Mouse (Mus musculus) spleen, adult 2 months (tissue): ENCODE data around the gene Celsr1. TPM values are rescaled to one million over a fixed set of nuclear protein-coding genes. Genes with fewer than 3 reads are reported as not detected.

Experiments used
- DNase-seq, 2 experiments: peaks; one replicate each; pipeline versions ENCODE4 v3.0.0 to v3.0.0-alpha.2; 2012 to 2021; ENCODE audit warnings: low spot score in 2 of 2, low read depth in 1 of 2
- H3K27ac ChIP-seq: fragments of 200-500 bp; 2 replicates; pipeline ENCODE4 v1.5.1; 2012; ENCODE audit warnings: low read length, inconsistent platforms; ENCODE audit not compliant: insufficient read depth
- H3K27me3 ChIP-seq: fragments of 200-500 bp; 2 replicates; pipeline ENCODE4 v1.6.1; 2012; ENCODE audit warnings: mild to moderate bottlenecking, moderate library complexity, low read length, inconsistent platforms; ENCODE audit not compliant: control insufficient read depth, insufficient read depth
- H3K36me3 ChIP-seq: fragments of 200-500 bp; 2 replicates; pipeline ENCODE4 v1.6.1; 2012; ENCODE audit warnings: mild to moderate bottlenecking, low read length, inconsistent platforms; ENCODE audit not compliant: control insufficient read depth, insufficient read depth
- H3K4me1 ChIP-seq: fragments of 200-500 bp; 2 replicates; pipeline ENCODE4 v1.6.1; 2011; ENCODE audit warnings: inconsistent platforms; ENCODE audit not compliant: control insufficient read depth, insufficient read depth, insufficient read length
- H3K4me3 ChIP-seq: fragments of 200-500 bp; 2 replicates; pipeline ENCODE4 v1.5.1; 2011; ENCODE audit warnings: mild to moderate bottlenecking, inconsistent platforms; ENCODE audit not compliant: insufficient read depth, insufficient read length; ENCODE audit errors: extremely low read depth
- CTCF ChIP-seq: fragments of 200-500 bp; IDR thresholded peaks from 2 replicates; pipeline ENCODE4 v1.5.1; 2011; ENCODE audit warnings: mild to moderate bottlenecking, inconsistent platforms; ENCODE audit not compliant: insufficient read depth, insufficient read length, insufficient replicate concordance; ENCODE audit errors: extremely low read depth
- POLR2A ChIP-seq: fragments of 200-500 bp; IDR thresholded peaks from 2 replicates; pipeline ENCODE4 v1.6.1; 2011; ENCODE audit warnings: low read depth, low read length, inconsistent platforms
- WGBS: fragments of 180-500 bp; shearing (Covaris S2); methylation state at CpG from one replicate; pipeline ENCODE4 v1.1.7; 2018; 5-methylcytosine and 5-hydroxymethylcytosine counted together
- polyA plus RNA-seq: library from polyadenylated mRNA; depleted of rRNA; stranded (reverse); fragments of >200 nt; gene quantifications from 2 replicates; pipeline ENCODE4 v1.2.3, GENCODE M21; 2012

Gene Celsr1
- polyA plus RNA-seq, 1 experiment, result 7.4 TPM

DNA sequence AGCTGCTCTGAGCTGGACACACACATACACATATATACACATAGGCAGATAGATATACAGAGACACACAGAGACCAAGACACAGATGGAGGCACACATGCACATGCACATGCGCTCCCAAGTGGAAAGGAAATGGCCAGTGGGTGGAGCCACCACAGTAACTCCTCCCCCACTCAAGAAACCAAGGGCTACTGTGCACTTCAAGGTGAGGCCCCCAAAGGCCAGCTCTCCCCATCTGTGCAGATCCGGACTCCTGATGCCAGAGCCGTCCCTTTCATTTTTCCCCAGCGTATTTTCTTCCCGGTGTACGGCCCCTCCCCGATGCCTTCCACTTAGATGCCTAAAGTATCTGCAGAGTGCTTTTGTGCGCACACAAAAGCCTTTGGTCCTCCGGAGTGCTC, 86.0 kb downstream of the Celsr1 start:
- no peak for TF ChIP-seq POLR2A
- no peak for TF ChIP-seq CTCF
- no peak overlapping the region for H3K27ac ChIP-seq
- no peaks in the 10 kb centered on the region for H3K36me3 ChIP-seq
- DNase-seq, result no peak
- 84% methylated on average over 9 of the region's 9 CpGs for WGBS
- H3K4me3 ChIP-seq, result no peak overlapping the region
- no peaks in the 10 kb centered on the region; the same call in 1 of the 2 replicates for H3K4me1 ChIP-seq
- no peaks in the 10 kb centered on the region for H3K27me3 ChIP-seq

GRCm38 (mm10) chr15:85935627-85936049, 97.9 kb downstream of the Celsr1 start:
- H3K27ac ChIP-seq, result no peak overlapping the region
- H3K4me3 ChIP-seq, result no peak overlapping the region
- H3K27me3 ChIP-seq, result no peaks in the 10 kb centered on the region
- WGBS, result 73% methylated on average over 5 of the region's 5 CpGs
- no peak for DNase-seq
- no peaks in the 10 kb centered on the region for H3K4me1 ChIP-seq
- H3K36me3 ChIP-seq, result no peaks in the 10 kb centered on the region
- TF ChIP-seq CTCF (no peak), POLR2A (no peak)

DNA sequence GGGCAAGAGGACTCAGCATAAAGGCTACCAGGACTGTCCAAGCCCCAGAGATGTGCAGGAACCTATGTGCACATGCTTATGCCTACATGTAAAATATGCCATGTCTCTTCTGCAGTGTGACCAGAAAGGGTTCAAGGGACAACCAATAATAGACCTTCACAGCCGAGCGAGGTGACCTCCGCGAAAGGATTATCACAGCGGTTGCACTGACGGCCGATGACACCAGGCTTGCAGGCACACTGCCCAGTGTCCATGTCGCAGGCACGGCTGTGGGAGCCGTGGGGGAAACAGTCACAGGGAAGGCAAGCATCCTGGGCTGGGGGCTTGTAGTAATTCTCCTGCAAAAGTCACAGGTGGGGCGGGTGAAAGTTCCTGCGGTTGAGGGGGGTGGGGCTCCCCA, 105.4 kb downstream of the Celsr1 start:
- no peak for TF ChIP-seq CTCF
- TF ChIP-seq POLR2A, result no peak
- WGBS, result 92% methylated on average over 12 of the region's 12 CpGs
- no peaks in the 10 kb centered on the region for H3K4me1 ChIP-seq
- H3K27ac ChIP-seq, result no peak overlapping the region
- H3K36me3 ChIP-seq, result no peaks in the 10 kb centered on the region
- no peaks in the 10 kb centered on the region for H3K27me3 ChIP-seq
- no peak overlapping the region for H3K4me3 ChIP-seq
- DNase-seq, result no peak

- WGBS, result 95% methylated on average over 11 of the region's 11 CpGs
- no peak overlapping the region for H3K27ac ChIP-seq
- H3K4me1 ChIP-seq, result no peaks in the 10 kb centered on the region
- H3K36me3 ChIP-seq, result no peaks in the 10 kb centered on the region
- H3K27me3 ChIP-seq, result no peaks in the 10 kb centered on the region
- TF ChIP-seq CTCF, result no peak
- TF ChIP-seq POLR2A, result no peak
- H3K4me3 ChIP-seq, result no peak overlapping the region
- DNase-seq, result no peak
Measured at GRCm38 (mm10) chr15:85921855-85922254, 111.7 kb downstream of the Celsr1 start.

GRCm38 (mm10) chr15:85919892-85920248, 113.7 kb downstream of the Celsr1 start:
- no peak for TF ChIP-seq POLR2A
- TF ChIP-seq CTCF, result no peak
- no peaks in the 10 kb centered on the region for H3K4me1 ChIP-seq
- H3K27ac ChIP-seq, result no peak overlapping the region
- H3K27me3 ChIP-seq, result no peaks in the 10 kb centered on the region
- H3K4me3 ChIP-seq, result no peak overlapping the region
- WGBS, result 91% methylated on average over 8 of the region's 8 CpGs
- no peak for DNase-seq
- H3K36me3 ChIP-seq, result no peaks in the 10 kb centered on the region

DNA sequence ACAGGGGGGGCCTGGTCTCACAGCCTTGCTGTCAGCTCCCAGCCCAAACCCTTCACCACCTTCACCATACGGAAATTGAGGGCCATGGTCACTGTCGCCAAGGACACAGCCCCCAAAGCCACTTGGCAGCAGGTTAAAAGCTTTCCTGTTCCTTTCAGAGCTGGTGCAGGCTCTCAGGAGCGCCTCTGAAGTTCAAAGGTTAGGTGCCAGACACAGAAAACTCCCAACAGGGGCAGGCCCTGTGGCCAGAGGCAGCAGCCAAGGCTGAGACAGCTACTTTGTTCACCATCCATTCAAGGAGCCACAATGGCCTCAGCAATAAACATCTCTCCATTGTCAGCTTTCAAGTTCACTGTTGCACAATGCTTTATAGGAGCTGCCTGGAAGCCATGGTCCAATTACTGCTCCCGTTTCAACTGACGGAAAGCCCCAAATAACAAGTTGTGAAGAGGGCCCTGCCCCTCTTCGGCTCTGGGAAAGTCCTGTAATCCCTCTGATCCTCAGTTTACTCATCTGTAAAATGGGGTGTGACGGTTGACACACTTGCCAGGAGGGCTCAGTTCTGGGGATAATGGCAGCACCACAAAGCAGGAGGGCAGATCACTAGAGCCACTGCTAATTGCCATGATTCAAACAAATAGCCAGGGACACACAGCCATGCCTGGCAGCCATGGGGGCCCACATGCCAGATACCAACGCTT, 114.2 kb downstream of the Celsr1 start:
- no peaks in the 10 kb centered on the region for H3K4me1 ChIP-seq
- H3K27ac ChIP-seq, result no peak overlapping the region
- no peak overlapping the region for H3K4me3 ChIP-seq
- WGBS, result 85% methylated on average over 8 of the region's 8 CpGs
- H3K36me3 ChIP-seq, result no peaks in the 10 kb centered on the region
- H3K27me3 ChIP-seq, result no peaks in the 10 kb centered on the region
- no peak for DNase-seq
- no peak for TF ChIP-seq POLR2A
- TF ChIP-seq CTCF, result no peak

DNA sequence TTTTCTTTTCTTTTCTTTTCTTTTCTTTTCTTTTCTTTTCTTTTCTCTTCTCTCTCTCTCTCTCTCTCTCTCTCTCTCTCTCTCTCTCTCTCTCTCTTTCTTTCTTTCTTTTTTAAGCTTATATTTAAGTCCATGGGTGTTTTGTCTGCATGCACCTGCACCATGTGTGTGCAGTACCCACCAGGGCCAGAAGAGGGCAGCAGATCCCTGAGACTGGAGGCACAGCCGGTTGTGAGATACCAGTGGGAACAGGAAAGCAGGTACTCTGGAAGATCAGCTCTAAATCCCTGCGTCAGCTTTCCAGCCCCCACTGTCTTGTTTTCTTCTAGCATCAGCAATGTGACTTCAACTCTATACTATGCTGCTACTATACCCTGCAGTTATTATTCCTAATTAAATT, 120.0 kb downstream of the Celsr1 start:
- Histone ChIP-seq H3K36me3 (no peaks in the 10 kb centered on the region), H3K27ac (no peak overlapping the region), H3K27me3 (no peaks in the 10 kb centered on the region), H3K4me3 (no peak overlapping the region), H3K4me1 (peaks cover 3% of the 10 kb centered on the region; the same call in 1 of the 2 replicates)
- TF ChIP-seq POLR2A (no peak), CTCF (peak; percentile 80; the same call in 1 of the 2 replicates)
- DNase-seq, result peak; percentile 15 to 53
- 51% methylated on average over 2 of the region's 2 CpGs for WGBS

GRCm38 (mm10) chr15:85909931-85910330, 123.6 kb downstream of the Celsr1 start:
- peaks cover 3% of the 10 kb centered on the region; the same call in 1 of the 2 replicates for H3K4me1 ChIP-seq
- WGBS, result 35% methylated on average over 10 of the region's 10 CpGs
- no peaks in the 10 kb centered on the region for H3K36me3 ChIP-seq
- no peak overlapping the region for H3K4me3 ChIP-seq
- no peak for TF ChIP-seq CTCF
- TF ChIP-seq POLR2A, result no peak
- no peak overlapping the region for H3K27ac ChIP-seq
- DNase-seq, result no peak
- no peaks in the 10 kb centered on the region for H3K27me3 ChIP-seq
